Mouse (Mus musculus) CD4-positive, CD25-positive, alpha-beta regulatory T cell, adult 4 months (primary cell): Measurements from ENCODE around the gene Rtl1. TPM values are rescaled to one million over a fixed set of nuclear protein-coding genes. Genes with fewer than 3 reads are reported as not detected.

ENCODE experiments used
- ATAC-seq: one replicate; pipeline ENCODE4 v1.8.0; 2017
- polyA plus RNA-seq, 2 experiments: library from polyadenylated mRNA; unstranded; fragments of 100-300 nt; shearing (Covaris generic); gene quantifications; one replicate each; pipeline ENCODE4 v1.2.1; 2017

Gene Rtl1
- polyA plus RNA-seq, 2 experiments from 2014 or later: not detected

- no peak for ATAC-seq
Measured at GRCm38 (mm10) chr12:109560111-109560695, 39.9 kb downstream of the Rtl1 start.

GRCm38 (mm10) chr12:109558891-109559487 lies 41.1 kb downstream of the Rtl1 start:
- no peak for ATAC-seq

- ATAC-seq: no peak
Measured at GRCm38 (mm10) chr12:109558226-109558824, 41.8 kb downstream of the Rtl1 start.

GRCm38 (mm10) chr12:109555837-109556409 lies 44.2 kb downstream of the Rtl1 start:
- no peak for ATAC-seq

- no peak for ATAC-seq
Measured at GRCm38 (mm10) chr12:109553568-109553967, 46.6 kb downstream of the Rtl1 start.

- ATAC-seq: no peak
Measured at GRCm38 (mm10) chr12:109552754-109553525, 47.2 kb downstream of the Rtl1 start.

GRCm38 (mm10) chr12:109551771-109552170 lies 48.4 kb downstream of the Rtl1 start:
- no peak for ATAC-seq

GRCm38 (mm10) chr12:109547085-109547484 lies 53.0 kb downstream of the Rtl1 start:
- ATAC-seq: no peak

GRCm38 (mm10) chr12:109545875-109546732 lies 54.0 kb downstream of the Rtl1 start:
- ATAC-seq: no peak

GRCm38 (mm10) chr12:109543281-109543923 lies 56.7 kb downstream of the Rtl1 start:
- no peak for ATAC-seq

GRCm38 (mm10) chr12:109542635-109543249 lies 57.4 kb downstream of the Rtl1 start:
- ATAC-seq: no peak

GRCm38 (mm10) chr12:109542011-109542410 lies 58.1 kb downstream of the Rtl1 start:
- ATAC-seq: no peak

- ATAC-seq: no peak
Measured at GRCm38 (mm10) chr12:109541540-109541899, 58.6 kb downstream of the Rtl1 start.

- no peak for ATAC-seq
Measured at GRCm38 (mm10) chr12:109540739-109541539, 59.2 kb downstream of the Rtl1 start.

GRCm38 (mm10) chr12:109539950-109540349 lies 60.2 kb downstream of the Rtl1 start:
- ATAC-seq: no peak

Other genes starting within 250 kb of the Rtl1 start
- not detected for gene Dlk1, start 147.5 kb downstream of the Rtl1 start, polyA plus RNA-seq